Mouse (Mus musculus) C2C12 (cell line): ENCODE measurements around the gene Mrpl41.

Experiments used
- CEBPB ChIP-seq: IDR thresholded peaks from one replicate; pipeline ENCODE4 v1.6.1; 2011; ENCODE audit warnings: low read depth, mild to moderate bottlenecking, control low read depth, moderate library complexity
- CTCF ChIP-seq: IDR thresholded peaks from one replicate; pipeline ENCODE4 v1.5.1; 2011; ENCODE audit not compliant: control insufficient read depth, insufficient read depth, insufficient read length
- FOSL1 ChIP-seq: IDR thresholded peaks from one replicate; pipeline ENCODE4 v1.8.0; 2011; ENCODE audit warnings: mild to moderate bottlenecking, low read length; ENCODE audit not compliant: poor library complexity, insufficient read depth, severe bottlenecking
- MAX ChIP-seq: IDR thresholded peaks from one replicate; pipeline ENCODE4 v1.6.1; 2011; ENCODE audit warnings: mild to moderate bottlenecking, control low read depth
- MYOD1 ChIP-seq: IDR thresholded peaks from one replicate; pipeline ENCODE4 v1.6.1; 2011; ENCODE audit warnings: low read depth; ENCODE audit not compliant: control insufficient read depth, insufficient read length
- MYOG ChIP-seq: IDR thresholded peaks from one replicate; pipeline ENCODE4 v1.6.1; 2011; ENCODE audit not compliant: control insufficient read depth, insufficient read length; ENCODE audit errors: extremely low read depth
- USF1 ChIP-seq: IDR thresholded peaks from one replicate; pipeline ENCODE4 v1.6.1; 2011; ENCODE audit warnings: low read depth, mild to moderate bottlenecking, control low read depth, moderate library complexity

DNA sequence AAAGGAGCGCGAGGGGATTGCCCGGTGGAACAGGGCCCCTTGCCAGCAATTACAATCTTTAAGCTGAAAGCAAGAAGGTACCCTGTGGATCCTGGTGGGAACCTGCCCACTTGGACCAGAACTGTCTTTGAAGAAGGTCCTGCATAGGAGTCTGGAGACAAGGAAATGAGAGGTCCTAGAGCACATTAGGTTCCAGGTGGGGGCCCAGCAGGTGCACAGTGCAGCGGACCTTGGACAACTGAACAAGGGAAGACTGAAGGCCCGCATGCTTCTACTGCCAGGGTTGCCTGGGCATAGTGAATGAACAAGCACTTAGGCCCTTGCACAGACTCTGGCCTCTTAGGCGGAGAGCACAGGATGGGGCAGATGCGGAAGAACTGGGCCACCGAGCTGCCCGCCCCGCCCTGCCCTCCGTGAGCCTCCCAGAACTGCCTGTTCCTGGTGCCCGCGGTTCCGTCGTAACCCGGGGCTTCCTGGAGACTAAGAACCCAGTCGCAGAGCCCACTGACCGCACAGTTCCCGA lies 40.4 kb downstream of the Mrpl41 start:
- TF ChIP-seq MYOD1 = no peak
- TF ChIP-seq CTCF = no peak
- TF ChIP-seq USF1 = no peak
- no peak for TF ChIP-seq CEBPB
- no peak for TF ChIP-seq FOSL1
- TF ChIP-seq MAX = no peak
- no peak for TF ChIP-seq MYOG
